Mouse (Mus musculus) stomach, postnatal 0 days (tissue): ENCODE measurements around the gene Jazf1. TPM values are rescaled to one million over a fixed set of nuclear protein-coding genes. Genes with fewer than 3 reads are reported as not detected.

Experiments used
- ATAC-seq: fragments of 200-750 bp; cut with Nextera tagmentation; 2 replicates; pipeline ENCODE4 v1.8.0; 2017; ENCODE audit not compliant: low FRiP score, low TSS enrichment
- DNase-seq: peaks from one replicate; pipeline ENCODE4 v3.0.0-alpha.2; 2016; ENCODE audit warnings: low spot score
- H3K27ac ChIP-seq: fragments of 300-500 bp; sonication (generic); replicated peaks from 2 replicates; pipeline ENCODE4 v1.5.1; 2014; ENCODE audit warnings: mild to moderate bottlenecking, control low read depth
- H3K27me3 ChIP-seq: fragments of 300-500 bp; sonication (generic); 2 replicates; pipeline ENCODE4 v1.6.1; 2014; ENCODE audit warnings: low read length; ENCODE audit not compliant: control insufficient read depth, insufficient read depth
- H3K36me3 ChIP-seq: fragments of 300-500 bp; sonication (generic); 2 replicates; pipeline ENCODE4 v1.6.1; 2014; ENCODE audit warnings: low read length, mixed read lengths; ENCODE audit not compliant: control insufficient read depth, insufficient read depth
- H3K4me1 ChIP-seq: fragments of 300-500 bp; sonication (generic); replicated peaks from 2 replicates; pipeline ENCODE4 v1.6.1; 2014; ENCODE audit warnings: antibody characterized with exemption; ENCODE audit not compliant: control insufficient read depth, insufficient read depth
- H3K4me2 ChIP-seq: fragments of 300-500 bp; sonication (generic); replicated peaks from 2 replicates; pipeline ENCODE4 v1.6.1; 2014; ENCODE audit warnings: low read depth, mild to moderate bottlenecking, control low read depth, moderate library complexity
- H3K4me3 ChIP-seq: fragments of 300-500 bp; sonication (generic); 2 replicates; pipeline ENCODE4 v1.5.1; 2014; ENCODE audit warnings: low read depth, low read length, control low read depth
- H3K9ac ChIP-seq: fragments of 300-500 bp; sonication (generic); 2 replicates; pipeline ENCODE4 v1.6.1; 2014; ENCODE audit warnings: mild to moderate bottlenecking, low read length, control low read depth, mixed read lengths
- H3K9me3 ChIP-seq: fragments of 300-500 bp; sonication (generic); 2 replicates; pipeline ENCODE4 v1.6.1; 2016; ENCODE audit warnings: low read length; ENCODE audit not compliant: control insufficient read depth
- CTCF ChIP-seq: IDR thresholded peaks from 2 replicates; pipeline ENCODE4 v1.5.1; 2016; ENCODE audit warnings: antibody characterized with exemption, low read depth, mild to moderate bottlenecking, moderate library complexity
- EP300 ChIP-seq: optimal IDR thresholded peaks from 2 replicates; pipeline ENCODE3; 2016; ENCODE audit warnings: antibody characterized with exemption
- WGBS: fragments of 180-500 bp; shearing (Covaris S2); extraction: QIAGEN DNeasy Blood & Tissue Kit; methylation state at CpG from one replicate; pipeline ENCODE4 v1.1.7; 2014; 5-methylcytosine and 5-hydroxymethylcytosine counted together
- polyA plus RNA-seq: library from polyadenylated mRNA; unstranded; fragments of >200 nt; fragmentation: Nextera tagmentation; extraction: Ambion mirVana; gene quantifications from 2 replicates; pipeline ENCODE4 v1.2.1, GENCODE M21; 2015

The Jazf1 gene
- polyA plus RNA-seq, 1 experiment from 2014 or later: 5.1 TPM

DNA sequence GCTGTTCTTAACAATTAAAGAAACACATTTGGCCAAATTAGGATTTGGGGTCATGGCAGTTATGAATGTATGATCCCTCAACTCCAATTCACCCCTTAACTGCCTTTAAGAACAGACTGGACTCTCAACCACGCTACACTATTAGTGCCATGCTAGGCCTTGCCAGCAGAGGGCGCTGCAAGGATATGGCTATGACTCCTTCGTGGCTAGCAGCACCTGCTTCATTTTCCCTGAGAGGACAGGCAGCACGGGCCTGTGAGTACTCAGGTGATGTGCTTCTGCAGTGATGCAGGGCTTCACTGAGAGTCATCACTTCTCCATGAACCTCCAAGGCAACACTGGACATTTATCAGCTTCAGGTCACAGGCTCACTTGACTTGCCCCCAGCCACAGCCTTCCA, 110.7 kb downstream of the Jazf1 start:
- no peak overlapping the region for H3K4me3 ChIP-seq
- 10% methylated on average over 4 of the region's 4 CpGs for WGBS
- TF ChIP-seq EP300 (no peak), CTCF (peak; percentile 98)

DNA sequence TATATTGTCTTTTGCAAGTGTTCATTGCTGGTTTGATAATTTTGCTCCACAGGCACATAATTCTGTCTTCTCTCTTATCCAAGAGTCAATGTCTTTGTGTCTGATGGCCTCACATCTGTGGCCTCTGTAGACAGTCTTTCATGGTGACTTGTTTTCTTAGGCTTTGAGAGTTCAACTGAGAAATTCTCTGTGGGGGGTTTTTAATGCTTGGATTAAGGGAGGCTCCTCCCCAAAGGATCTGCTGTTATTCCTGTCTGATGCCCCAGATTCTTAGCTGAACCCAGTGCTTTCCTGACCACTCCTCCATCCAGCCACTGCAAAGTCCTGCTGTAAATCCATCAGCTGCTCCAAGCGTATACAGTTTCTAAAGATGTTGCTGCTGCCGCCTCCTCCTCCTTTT, 112.3 kb downstream of the Jazf1 start:
- no peaks in the 10 kb centered on the region for H3K27me3 ChIP-seq
- no peaks in the 10 kb centered on the region for H3K4me1 ChIP-seq
- H3K9ac ChIP-seq: no peak overlapping the region
- WGBS: 81% methylated on average over 2 of the region's 2 CpGs
- no peak for DNase-seq
- no peak for ATAC-seq
- no peak overlapping the region for H3K4me3 ChIP-seq
- H3K4me2 ChIP-seq: no peak overlapping the region
- no peak overlapping the region for H3K27ac ChIP-seq
- no peaks in the 10 kb centered on the region for H3K36me3 ChIP-seq
- TF ChIP-seq CTCF (no peak), EP300 (no peak)
- no peaks in the 10 kb centered on the region for H3K9me3 ChIP-seq

More for the DNA sequence above, 110.7 kb downstream of the Jazf1 start:
- no peak overlapping the region for H3K4me2 ChIP-seq
- no peaks in the 10 kb centered on the region for H3K27me3 ChIP-seq
- H3K36me3 ChIP-seq: no peaks in the 10 kb centered on the region
- H3K9ac ChIP-seq: no peak overlapping the region
- H3K27ac ChIP-seq: no peak overlapping the region
- peak; percentile 77 for DNase-seq
- ATAC-seq: no peak
- H3K9me3 ChIP-seq: no peaks in the 10 kb centered on the region
- no peaks in the 10 kb centered on the region for H3K4me1 ChIP-seq

DNA sequence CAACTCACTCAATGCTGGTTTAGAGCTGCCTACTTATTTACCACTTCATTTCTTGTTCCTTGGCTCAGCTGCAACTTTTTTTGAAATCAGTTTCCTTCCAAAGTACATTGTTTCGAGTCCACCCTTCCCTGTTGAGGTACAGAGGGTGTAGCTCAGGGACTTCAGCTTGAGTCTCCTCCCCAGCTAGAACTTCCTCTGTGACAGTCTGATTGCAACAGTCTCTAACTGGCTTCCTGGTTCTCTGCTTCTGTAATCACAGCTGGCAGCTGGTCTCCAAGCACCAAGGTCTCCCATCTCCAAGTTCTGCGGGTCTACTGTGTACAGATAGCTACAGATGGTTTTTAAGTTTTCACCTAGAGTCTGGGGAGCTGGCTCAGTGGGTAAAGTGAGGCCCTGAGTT, 113.1 kb downstream of the Jazf1 start:
- ATAC-seq (peak; percentile 35; the same call in 1 of the 2 replicates), DNase-seq (no peak)
- 43% methylated on average over 2 of the region's 2 CpGs for WGBS
- H3K9ac ChIP-seq: no peak overlapping the region
- no peaks in the 10 kb centered on the region for H3K4me1 ChIP-seq
- TF ChIP-seq EP300: no peak
- TF ChIP-seq CTCF: no peak
- no peak overlapping the region for H3K27ac ChIP-seq
- no peaks in the 10 kb centered on the region for H3K9me3 ChIP-seq
- no peaks in the 10 kb centered on the region for H3K27me3 ChIP-seq
- H3K4me3 ChIP-seq: no peak overlapping the region
- no peaks in the 10 kb centered on the region for H3K36me3 ChIP-seq
- no peak overlapping the region for H3K4me2 ChIP-seq

DNA sequence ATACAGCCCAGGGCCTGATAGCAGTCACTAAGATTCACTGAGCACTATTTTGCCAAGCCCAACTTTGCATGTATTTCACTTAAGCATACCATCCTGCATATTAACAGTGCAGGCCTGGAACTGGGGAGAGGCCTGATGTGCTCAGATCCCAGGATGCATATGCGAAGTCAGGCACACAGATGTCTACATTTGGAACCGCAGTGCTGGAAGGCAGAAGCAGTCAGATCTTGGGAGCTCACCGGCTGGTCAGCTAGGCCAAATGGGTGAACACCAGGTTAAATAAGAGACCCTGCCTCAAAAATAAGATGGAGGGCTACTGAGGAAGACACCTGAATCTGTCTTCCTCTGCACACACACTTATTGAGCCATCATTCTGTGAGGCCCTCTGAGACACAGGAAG, 113.6 kb downstream of the Jazf1 start:
- Histone ChIP-seq H3K27me3 (no peaks in the 10 kb centered on the region), H3K4me2 (no peak overlapping the region), H3K27ac (peak overlapping the region; percentile 36; the same call in 1 of the 2 replicates), H3K9ac (no peak overlapping the region), H3K36me3 (no peaks in the 10 kb centered on the region), H3K4me1 (no peaks in the 10 kb centered on the region), H3K9me3 (no peaks in the 10 kb centered on the region), H3K4me3 (no peak overlapping the region)
- no peak for DNase-seq
- no peak for ATAC-seq
- WGBS: 87% methylated on average over 3 of the region's 3 CpGs
- TF ChIP-seq CTCF (no peak), EP300 (no peak)

DNA sequence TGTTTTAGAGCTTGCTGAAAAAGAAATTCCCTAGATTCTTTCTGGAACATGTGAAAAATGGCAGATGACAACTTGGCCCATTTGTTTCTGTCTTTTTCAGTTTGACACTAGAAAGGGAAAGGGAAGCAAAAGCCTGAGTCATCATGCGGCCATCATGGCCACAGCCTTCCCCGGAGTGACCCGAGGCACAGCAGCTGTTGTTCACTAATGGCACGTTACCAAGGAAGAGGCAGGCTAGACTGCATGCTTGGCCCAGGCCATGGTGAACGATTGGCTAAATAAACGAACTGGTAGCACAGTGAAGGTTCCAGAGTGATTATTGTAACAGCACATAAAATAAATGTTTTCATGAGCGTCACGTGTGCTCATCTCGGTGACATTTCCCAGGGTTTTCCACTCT, 114.0 kb downstream of the Jazf1 start:
- H3K27me3 ChIP-seq: no peaks in the 10 kb centered on the region
- H3K4me1 ChIP-seq: no peaks in the 10 kb centered on the region
- no peak for TF ChIP-seq CTCF
- TF ChIP-seq EP300: no peak
- H3K27ac ChIP-seq: peak overlapping the region; percentile 36; the same call in 1 of the 2 replicates
- no peak overlapping the region for H3K9ac ChIP-seq
- ATAC-seq: no peak
- H3K4me3 ChIP-seq: no peak overlapping the region
- 48% methylated on average over 9 of the region's 9 CpGs for WGBS
- H3K9me3 ChIP-seq: no peaks in the 10 kb centered on the region
- no peak overlapping the region for H3K4me2 ChIP-seq
- no peaks in the 10 kb centered on the region for H3K36me3 ChIP-seq
- no peak for DNase-seq

DNA sequence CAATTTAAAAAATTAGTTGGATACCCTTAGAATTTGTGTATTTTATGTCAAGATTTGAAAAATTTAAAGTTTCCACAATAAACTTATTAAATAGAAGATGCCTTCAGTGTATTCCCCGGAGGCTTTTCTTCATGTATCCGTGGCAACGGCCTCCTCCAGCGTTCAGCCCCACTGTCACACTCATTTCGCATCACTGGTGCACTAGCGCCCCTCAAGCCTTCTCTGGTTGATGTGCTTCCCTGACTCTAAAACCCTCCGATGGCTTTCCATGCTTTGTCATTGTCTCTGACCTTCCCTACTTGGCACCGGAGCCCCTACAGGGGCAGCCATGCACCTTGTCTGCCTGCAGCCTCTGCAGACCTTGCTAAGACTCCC, 115.9 kb downstream of the Jazf1 start:
- Histone ChIP-seq H3K4me1 (no peaks in the 10 kb centered on the region), H3K27ac (no peak overlapping the region), H3K27me3 (no peaks in the 10 kb centered on the region), H3K36me3 (no peaks in the 10 kb centered on the region), H3K4me2 (no peak overlapping the region), H3K9me3 (no peaks in the 10 kb centered on the region), H3K4me3 (no peak overlapping the region), H3K9ac (no peak overlapping the region)
- no peak for TF ChIP-seq EP300
- 0 out of 2 replicates have a peak, but pooled peaks have one; percentile 18 for TF ChIP-seq CTCF
- DNase-seq: peak; percentile 7
- no peak for ATAC-seq
- WGBS: 66% methylated on average over 8 of the region's 8 CpGs
